Mouse (Mus musculus) 416B (cell line): ENCODE results near the gene Cst9.

Experiments used
- DNase-seq: peaks from one replicate; pipeline ENCODE4 v3.0.0; 2011; ENCODE audit warnings: low read depth

Gene Cst9

GRCm38 (mm10) chr2:148877016-148877770 is 42.2 kb downstream of the Cst9 start:
- DNase-seq, result no peak

GRCm38 (mm10) chr2:148878641-148879130 is 43.7 kb downstream of the Cst9 start:
- no peak for DNase-seq

GRCm38 (mm10) chr2:148879199-148879598 is 44.3 kb downstream of the Cst9 start:
- DNase-seq, result no peak

GRCm38 (mm10) chr2:148884738-148885137 is 49.8 kb downstream of the Cst9 start:
- DNase-seq, result no peak
